ENCODE assay signal across 41 mouse cellular contexts in genomic region chr10:63132356-63132755, GRCm38 (mm10). TPM values are rescaled to one million over a fixed set of nuclear protein-coding genes. Genes with fewer than 3 reads are reported as not detected.
"Had no signal": no experiment of that assay in that cellular context is flagged by ENCODE, and none has a peak within 500 bp of the region (broad histone marks: within the 10 kb centered on the region; RNA-seq: fewer than 3 reads in every experiment).

No protein-coding gene starts in this region.

- H3K27me3 ChIP-seq: heart, embryonic 15.5 days; hindbrain, embryonic 12.5 days; hindbrain, embryonic 15.5 days; intestine, embryonic 15.5 days had no signal

- H3K4me2 ChIP-seq: heart, embryonic 11.5 days; heart, embryonic 12.5 days; heart, embryonic 13.5 days; heart, embryonic 15.5 days; hindbrain, embryonic 12.5 days; hindbrain, embryonic 13.5 days; hindbrain, embryonic 14.5 days; hindbrain, embryonic 15.5 days; intestine, embryonic 15.5 days had no signal

- H3K36me3 ChIP-seq: hindbrain, embryonic 10.5 days; hindbrain, embryonic 12.5 days; hindbrain, embryonic 13.5 days; hindbrain, embryonic 15.5 days; intestine, embryonic 15.5 days had no signal

- DNase-seq: heart, postnatal 10 days; heart, postnatal 14 days; heart, postnatal 36 days; heart, postnatal 4 days; kidney, adult 11 months; kidney, adult 18-20 months; kidney, adult 2 months; kidney, adult 8-10 months; kidney, adult 9 months; kidney, postnatal 10 days; kidney, postnatal 14 days; kidney, postnatal 36 days; kidney, postnatal 4 days; layer of hippocampus, adult 9-11 months; layer of hippocampus, postnatal 36 days had no signal

- H3K9ac ChIP-seq: heart, embryonic 12.5 days; heart, embryonic 13.5 days; heart, embryonic 15.5 days; hindbrain, embryonic 12.5 days; hindbrain, embryonic 13.5 days; hindbrain, embryonic 14.5 days; hindbrain, embryonic 15.5 days; intestine, embryonic 15.5 days had no signal

- H3K4me1 ChIP-seq: hindbrain, embryonic 10.5 days; hindbrain, embryonic 12.5 days; hindbrain, embryonic 13.5 days; hindbrain, embryonic 15.5 days; intestine, embryonic 15.5 days had no signal

- H3K9me3 ChIP-seq: heart, embryonic 12.5 days; heart, embryonic 13.5 days; heart, embryonic 15.5 days; hindbrain, embryonic 10.5 days; hindbrain, embryonic 12.5 days; hindbrain, embryonic 13.5 days; hindbrain, embryonic 15.5 days; intestine, embryonic 15.5 days had no signal

- ATAC-seq: hindbrain, embryonic 16.5 days; hindbrain, postnatal 0 days; inflammation-experienced regulatory T-cells, adult 6 months; intestine, embryonic 15.5 days; intestine, embryonic 16.5 days; intestine, postnatal 0 days had no signal

- H3K4me3 ChIP-seq: heart, embryonic 12.5 days; heart, embryonic 13.5 days; heart, embryonic 15.5 days; hindbrain, embryonic 10.5 days; hindbrain, embryonic 12.5 days; hindbrain, embryonic 13.5 days; hindbrain, embryonic 15.5 days; intestine, embryonic 15.5 days; layer of hippocampus, adult 2 months; left cerebral cortex, adult 2 months had no signal

- H3K27ac ChIP-seq: heart, embryonic 13.5 days; heart, embryonic 15.5 days; hindbrain, embryonic 10.5 days; hindbrain, embryonic 12.5 days; hindbrain, embryonic 13.5 days; hindbrain, embryonic 14.5 days; hindbrain, embryonic 15.5 days; hindbrain, postnatal 0 days; intestine, embryonic 15.5 days; kidney, postnatal 0 days; layer of hippocampus, adult 2 months; left cerebral cortex, adult 2 months had no signal

RNA-seq across cellular contexts. Expression of gene Atoh7, which starts 32.9 kb away (rescaled TPM):
- total RNA-seq: heart, postnatal 10 days; heart, postnatal 14 days; heart, postnatal 25 days; heart, postnatal 36 days; heart, postnatal 4 days; hematopoietic stem cell, adult 5-6 weeks had no signal
- polyA plus RNA-seq: heart, embryonic 11.5 days; heart, embryonic 12.5 days; heart, embryonic 13.5 days; heart, embryonic 14.5 days; heart, embryonic 15.5 days; heart, embryonic 16.5 days; heart, postnatal 0 days; inflammation-experienced regulatory T-cells, adult 6 months; intestine, embryonic 15.5 days; intestine, embryonic 16.5 days; intestine, postnatal 0 days; kidney, embryonic 14.5 days; kidney, embryonic 16.5 days; large intestine, adult 2 months had no signal
